Mouse (Mus musculus): ENCODE results near the gene Flrt1. TPM values are rescaled to one million over a fixed set of nuclear protein-coding genes. Genes with fewer than 3 reads are reported as not detected.

The Flrt1 gene
- polyA plus RNA-seq, 2 experiments = 2.2 to 8.5 TPM

DNA sequence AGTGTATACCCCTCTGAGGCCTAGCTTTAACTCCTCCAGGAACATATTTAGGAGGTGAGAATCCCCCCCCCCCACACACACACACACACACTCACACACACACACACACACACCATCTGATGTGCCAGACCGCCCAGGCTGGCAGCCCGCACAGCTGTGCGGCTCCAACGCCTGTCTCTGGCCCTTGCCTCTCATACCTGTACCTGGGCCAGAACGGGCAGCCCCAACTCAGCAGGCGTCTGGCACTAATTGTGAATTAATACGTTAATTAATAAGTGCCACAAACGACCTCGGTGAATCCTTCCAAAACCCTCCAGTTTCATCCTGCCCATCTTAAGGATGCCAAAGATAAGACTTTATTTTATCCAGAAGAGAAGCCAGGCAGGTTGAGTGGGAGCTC lies 27.9 kb upstream of the Flrt1 start:
- Histone ChIP-seq H3K36me3 (ENCODE audit: control insufficient read depth, insufficient read depth, low read length) (no peaks in the 10 kb centered on the region), H3K9me3 (ENCODE audit: control insufficient read depth, low read length) (no peaks in the 10 kb centered on the region), H3K4me1 (ENCODE audit: control insufficient read depth, insufficient read depth, low read length) (peaks cover 66% of the 10 kb centered on the region), H3K4me2 (replicated peaks; ENCODE audit: low read depth, low read length, severe bottlenecking) (no peak overlapping the region), H3K9ac (ENCODE audit: low read depth, low read length, severe bottlenecking) (no peak overlapping the region), H3K27ac (replicated peaks; ENCODE audit: low read depth, low read length) (no peak overlapping the region), H3K27me3 (ENCODE audit: control insufficient read depth, insufficient read depth, low read length) (no peaks in the 10 kb centered on the region), H3K4me3 (replicated peaks; ENCODE audit: low read length) (no peak overlapping the region)
- WGBS = 68% methylated on average over 9 of the region's 9 CpGs
- no peak for ATAC-seq (ENCODE audit: low FRiP score, low read depth)
- no peak for DNase-seq (ENCODE audit: low spot score)
- TF ChIP-seq POLR2A (IDR thresholded peaks at IDR 0.05; ENCODE audit: borderline replicate concordance, extremely low read depth, insufficient read depth, insufficient read length) = no peak

DNA sequence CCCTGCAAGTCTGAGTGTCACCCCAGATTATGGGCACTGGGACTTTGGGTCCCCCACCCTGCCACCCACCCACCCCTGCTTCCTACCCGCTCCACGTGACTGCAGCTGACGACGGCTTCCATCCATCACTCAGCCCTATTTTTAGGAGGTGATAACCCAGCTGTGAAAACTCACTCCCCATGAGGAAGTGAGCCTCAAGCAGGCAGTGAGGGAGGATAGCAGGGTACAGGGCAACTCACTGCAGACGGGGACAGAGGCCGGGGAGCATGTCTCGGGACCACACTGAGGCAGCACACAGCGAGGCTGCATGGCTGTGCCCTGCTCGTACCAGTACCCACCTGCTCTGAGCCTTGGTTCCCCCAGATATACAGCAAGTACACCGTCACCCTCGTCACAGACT lies 24.8 kb upstream of the Flrt1 start:
- no peak for TF ChIP-seq POLR2A (IDR thresholded peaks at IDR 0.05; ENCODE audit: borderline replicate concordance, extremely low read depth, insufficient read depth, insufficient read length)
- Histone ChIP-seq H3K4me1 (ENCODE audit: control insufficient read depth, insufficient read depth, low read length) (peaks cover 36% of the 10 kb centered on the region), H3K9ac (ENCODE audit: low read depth, low read length, severe bottlenecking) (no peak overlapping the region), H3K27me3 (ENCODE audit: control insufficient read depth, insufficient read depth, low read length) (no peaks in the 10 kb centered on the region), H3K4me2 (replicated peaks; ENCODE audit: low read depth, low read length, severe bottlenecking) (no peak overlapping the region), H3K9me3 (ENCODE audit: control insufficient read depth, low read length) (no peaks in the 10 kb centered on the region), H3K36me3 (ENCODE audit: control insufficient read depth, insufficient read depth, low read length) (no peaks in the 10 kb centered on the region), H3K27ac (replicated peaks; ENCODE audit: low read depth, low read length) (no peak overlapping the region), H3K4me3 (replicated peaks; ENCODE audit: low read length) (no peak overlapping the region)
- ATAC-seq (ENCODE audit: low FRiP score, low read depth) = no peak
- DNase-seq (ENCODE audit: low spot score) = no peak
- WGBS = 53% methylated on average over 11 of the region's 11 CpGs

DNA sequence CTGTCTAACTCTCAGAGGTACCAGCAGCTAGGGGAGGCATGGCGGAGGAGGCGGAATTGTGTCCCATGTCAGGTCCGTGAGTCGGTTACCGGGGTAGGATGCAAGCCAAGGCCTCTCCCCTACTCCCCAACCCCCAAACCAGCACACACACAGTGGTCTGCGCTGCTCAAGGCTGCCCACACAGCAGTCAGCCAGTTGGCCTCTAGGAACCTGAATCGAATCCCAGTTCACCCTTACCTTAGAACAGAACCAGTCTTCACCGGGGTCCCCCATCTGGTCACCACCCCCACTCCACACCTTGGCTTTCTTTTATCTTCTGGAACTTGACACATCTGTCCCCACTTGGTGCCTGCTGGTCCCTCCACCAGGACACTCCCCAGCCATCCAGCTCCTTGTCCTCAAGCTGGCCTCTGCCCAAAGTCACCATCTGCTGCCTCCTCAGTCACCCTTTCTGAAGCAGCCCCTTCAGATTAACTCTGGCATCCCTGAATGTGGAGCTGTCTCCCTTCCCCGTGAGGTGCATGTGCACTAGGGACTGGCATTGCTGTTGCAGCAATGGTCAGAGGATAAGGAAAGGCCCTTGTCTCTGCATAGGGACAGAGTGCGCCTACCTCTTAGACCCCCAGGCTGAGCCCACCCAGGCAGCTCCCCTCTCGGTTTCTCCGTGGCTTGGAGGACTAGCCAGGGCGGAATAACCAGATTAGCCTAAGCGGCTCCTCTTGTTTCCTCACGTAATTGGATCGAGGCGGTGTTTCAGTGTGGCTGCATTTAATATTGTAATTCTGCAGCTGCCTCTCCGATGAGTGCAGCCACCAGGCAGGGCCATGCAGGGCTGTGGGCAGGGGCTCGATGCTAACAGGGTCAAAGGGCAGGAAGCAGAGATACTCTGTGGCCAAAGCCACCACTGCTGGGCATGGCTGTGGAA lies 23.3 kb upstream of the Flrt1 start:
- no peaks in the 10 kb centered on the region for H3K27me3 ChIP-seq (ENCODE audit: control insufficient read depth, insufficient read depth, low read length)
- no peak for TF ChIP-seq POLR2A (IDR thresholded peaks at IDR 0.05; ENCODE audit: borderline replicate concordance, extremely low read depth, insufficient read depth, insufficient read length)
- no peaks in the 10 kb centered on the region for H3K9me3 ChIP-seq (ENCODE audit: control insufficient read depth, low read length)
- WGBS = 45% methylated on average over 19 of the region's 19 CpGs
- no peaks in the 10 kb centered on the region for H3K36me3 ChIP-seq (ENCODE audit: control insufficient read depth, insufficient read depth, low read length)
- no peak overlapping the region for H3K9ac ChIP-seq (ENCODE audit: low read depth, low read length, severe bottlenecking)
- no peak overlapping the region for H3K27ac ChIP-seq (replicated peaks; ENCODE audit: low read depth, low read length)
- no peak for ATAC-seq (ENCODE audit: low FRiP score, low read depth)
- H3K4me3 ChIP-seq (replicated peaks; ENCODE audit: low read length) = no peak overlapping the region
- no peak overlapping the region for H3K4me2 ChIP-seq (replicated peaks; ENCODE audit: low read depth, low read length, severe bottlenecking)
- H3K4me1 ChIP-seq (ENCODE audit: control insufficient read depth, insufficient read depth, low read length) = peaks cover 22% of the 10 kb centered on the region
- DNase-seq (ENCODE audit: low spot score) = no peak

GRCm38 (mm10) chr19:7126933-7127332 lies 21.4 kb upstream of the Flrt1 start:
- ATAC-seq (ENCODE audit: low FRiP score, low read depth) = no peak
- no peak overlapping the region for H3K4me2 ChIP-seq (replicated peaks; ENCODE audit: low read depth, low read length, severe bottlenecking)

DNA sequence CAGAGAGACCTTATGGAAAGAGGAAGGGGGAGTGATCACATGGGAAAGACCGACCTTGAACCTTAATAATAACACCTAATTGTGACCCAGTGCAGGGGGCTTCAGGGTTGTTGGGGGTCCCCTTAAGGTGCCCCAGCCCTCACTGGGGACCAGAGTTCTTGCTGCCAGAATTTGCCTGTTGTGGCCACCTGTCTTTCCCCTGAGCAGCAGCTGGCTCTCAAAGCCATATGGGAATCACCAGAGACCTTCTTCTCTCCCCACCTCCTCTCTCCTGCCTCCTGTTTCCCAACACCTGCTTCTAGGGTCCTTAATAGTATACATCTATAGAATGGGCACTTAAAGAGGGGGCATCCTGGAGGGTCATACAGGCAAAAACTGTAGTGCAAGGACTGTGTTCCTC lies 20.7 kb upstream of the Flrt1 start:
- Histone ChIP-seq H3K4me3 (replicated peaks; ENCODE audit: low read length) (no peak overlapping the region), H3K4me1 (ENCODE audit: control insufficient read depth, insufficient read depth, low read length) (peaks cover 14% of the 10 kb centered on the region; the same call in 1 of the 2 replicates), H3K9me3 (ENCODE audit: control insufficient read depth, low read length) (no peaks in the 10 kb centered on the region), H3K4me2 (replicated peaks; ENCODE audit: low read depth, low read length, severe bottlenecking) (no peak overlapping the region), H3K27ac (replicated peaks; ENCODE audit: low read depth, low read length) (no peak overlapping the region), H3K27me3 (ENCODE audit: control insufficient read depth, insufficient read depth, low read length) (no peaks in the 10 kb centered on the region), H3K36me3 (ENCODE audit: control insufficient read depth, insufficient read depth, low read length) (no peaks in the 10 kb centered on the region), H3K9ac (ENCODE audit: low read depth, low read length, severe bottlenecking) (no peak overlapping the region)
- WGBS = 70% methylated on average over 1 of the region's 1 CpGs
- ATAC-seq (ENCODE audit: low FRiP score, low read depth) (no peak), DNase-seq (ENCODE audit: low spot score) (no peak)
- TF ChIP-seq POLR2A (IDR thresholded peaks at IDR 0.05; ENCODE audit: borderline replicate concordance, extremely low read depth, insufficient read depth, insufficient read length) = no peak

More at GRCm38 (mm10) chr19:7126933-7127332, 21.4 kb upstream of the Flrt1 start:
- Histone ChIP-seq H3K9ac (ENCODE audit: low read depth, low read length, severe bottlenecking) (no peak overlapping the region), H3K9me3 (ENCODE audit: control insufficient read depth, low read length) (no peaks in the 10 kb centered on the region), H3K27me3 (ENCODE audit: control insufficient read depth, insufficient read depth, low read length) (no peaks in the 10 kb centered on the region), H3K27ac (replicated peaks; ENCODE audit: low read depth, low read length) (no peak overlapping the region), H3K4me3 (replicated peaks; ENCODE audit: low read length) (no peak overlapping the region), H3K4me1 (ENCODE audit: control insufficient read depth, insufficient read depth, low read length) (peaks cover 11% of the 10 kb centered on the region; the same call in 1 of the 2 replicates), H3K36me3 (ENCODE audit: control insufficient read depth, insufficient read depth, low read length) (no peaks in the 10 kb centered on the region)
- no peak for TF ChIP-seq POLR2A (IDR thresholded peaks at IDR 0.05; ENCODE audit: borderline replicate concordance, extremely low read depth, insufficient read depth, insufficient read length)
- WGBS = 51% methylated on average over 2 of the region's 2 CpGs
- DNase-seq (ENCODE audit: low spot score) = no peak

All from limb, embryonic 14.5 days (tissue).